Mouse (Mus musculus) gastrocnemius, postnatal 10 days (tissue): Measurements from ENCODE around the gene Proser1. TPM values are rescaled to one million over a fixed set of nuclear protein-coding genes. Genes with fewer than 3 reads are reported as not detected.

Experiments used
- total RNA-seq, 2 experiments: library from RNA; stranded (reverse); gene quantifications; 2 replicates each; pipeline ENCODE4 v1.2.3; 2021

Gene Proser1
- total RNA-seq, 2 experiments from 2014 or later, result 9.6 to 11.9 TPM

Other genes starting within 250 kb of the Proser1 start
- gene Nhlrc3, start 334 bp upstream of the Proser1 start, total RNA-seq, result 1 to 10 TPM; 4.1 to 5.2 TPM
- not detected for gene Stoml3, start 25.0 kb downstream of the Proser1 start, total RNA-seq
- gene Frem2, start 193.7 kb downstream of the Proser1 start, total RNA-seq, result 10 to 100 TPM; 14.0 to 16.7 TPM